Mouse (Mus musculus): ENCODE data around the gene Ubac2. TPM values are rescaled to one million over a fixed set of nuclear protein-coding genes. Genes with fewer than 3 reads are reported as not detected.

Ubac2 gene
- polyA plus RNA-seq, 1 experiment from 2014 or later, result 52.4 TPM

GRCm38 (mm10) chr14:121934597-121934946 lies 56.2 kb downstream of the Ubac2 start:
- Histone ChIP-seq H3K4me3 (replicated peaks; ENCODE audit: low read depth, low read length) (no peak overlapping the region), H3K36me3 (ENCODE audit: control insufficient read depth, insufficient read depth, low read length) (peaks cover 9% of the 10 kb centered on the region; the same call in 1 of the 2 replicates), H3K9me3 (ENCODE audit: control insufficient read depth, low read length) (no peaks in the 10 kb centered on the region), H3K27me3 (ENCODE audit: control insufficient read depth, insufficient read depth, low read length) (no peaks in the 10 kb centered on the region), H3K4me2 (ENCODE audit: low read length) (no peak overlapping the region), H3K4me1 (ENCODE audit: control insufficient read depth, insufficient read depth, low read length) (no peaks in the 10 kb centered on the region), H3K27ac (replicated peaks; ENCODE audit: low read depth, low read length) (no peak overlapping the region), H3K9ac (replicated peaks; ENCODE audit: low read length) (no peak overlapping the region)
- no peak for ATAC-seq (ENCODE audit: low FRiP score, low TSS enrichment)
- no peak for DNase-seq
- 96% methylated on average over 5 of the region's 5 CpGs for WGBS

DNA sequence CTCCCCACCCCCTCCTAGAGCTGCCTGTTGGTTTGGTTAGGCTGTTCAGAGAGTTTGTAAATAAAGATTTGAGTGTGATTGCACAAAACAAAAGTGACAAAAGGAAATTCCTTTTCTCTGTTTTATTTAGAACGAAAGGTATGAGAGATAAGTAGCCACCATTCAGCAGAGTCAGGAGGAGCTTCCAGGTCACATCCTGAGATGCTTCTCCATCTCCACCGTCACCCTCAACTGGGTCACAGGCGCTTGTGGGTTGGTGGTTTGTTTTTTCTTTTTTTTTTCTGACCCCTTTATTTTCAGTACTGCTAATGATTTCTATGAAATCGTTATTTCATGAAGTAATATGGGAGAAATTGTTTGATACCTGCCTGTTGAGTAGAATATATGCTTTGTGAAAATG lies 57.9 kb downstream of the Ubac2 start:
- Histone ChIP-seq H3K4me3 (replicated peaks; ENCODE audit: low read depth, low read length) (no peak overlapping the region), H3K36me3 (ENCODE audit: control insufficient read depth, insufficient read depth, low read length) (peaks cover 9% of the 10 kb centered on the region; the same call in 1 of the 2 replicates), H3K27me3 (ENCODE audit: control insufficient read depth, insufficient read depth, low read length) (no peaks in the 10 kb centered on the region), H3K9ac (replicated peaks; ENCODE audit: low read length) (no peak overlapping the region), H3K4me2 (ENCODE audit: low read length) (no peak overlapping the region), H3K9me3 (ENCODE audit: control insufficient read depth, low read length) (no peaks in the 10 kb centered on the region), H3K4me1 (ENCODE audit: control insufficient read depth, insufficient read depth, low read length) (no peaks in the 10 kb centered on the region), H3K27ac (replicated peaks; ENCODE audit: low read depth, low read length) (no peak overlapping the region)
- ATAC-seq (ENCODE audit: low FRiP score, low TSS enrichment) (no peak), DNase-seq (no peak)
- 96% methylated on average over 4 of the region's 4 CpGs for WGBS

DNA sequence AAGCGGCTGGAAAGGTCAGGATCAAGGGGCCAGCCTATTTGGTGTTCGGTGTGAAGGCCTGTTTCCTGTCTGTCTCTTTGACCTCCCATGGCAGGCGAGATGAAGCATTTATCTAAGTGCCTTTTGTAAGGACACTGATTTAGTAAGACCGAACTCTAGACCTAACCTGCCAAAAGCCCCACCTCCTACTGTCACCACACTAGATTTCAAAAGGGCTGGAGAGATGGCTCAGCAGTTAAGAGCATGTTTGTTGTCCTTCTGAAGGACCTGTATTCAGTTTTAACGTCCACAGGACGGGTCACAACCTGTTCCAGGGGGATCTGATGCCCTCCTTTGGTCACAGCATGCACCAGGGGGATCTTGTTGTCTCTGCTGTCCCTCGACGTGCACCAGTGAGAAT lies 58.4 kb downstream of the Ubac2 start:
- no peak for ATAC-seq (ENCODE audit: low FRiP score, low TSS enrichment)
- Histone ChIP-seq H3K27ac (replicated peaks; ENCODE audit: low read depth, low read length) (no peak overlapping the region), H3K9me3 (ENCODE audit: control insufficient read depth, low read length) (no peaks in the 10 kb centered on the region), H3K36me3 (ENCODE audit: control insufficient read depth, insufficient read depth, low read length) (peaks cover 9% of the 10 kb centered on the region; the same call in 1 of the 2 replicates), H3K4me2 (ENCODE audit: low read length) (no peak overlapping the region), H3K4me1 (ENCODE audit: control insufficient read depth, insufficient read depth, low read length) (no peaks in the 10 kb centered on the region), H3K9ac (replicated peaks; ENCODE audit: low read length) (no peak overlapping the region), H3K27me3 (ENCODE audit: control insufficient read depth, insufficient read depth, low read length) (no peaks in the 10 kb centered on the region), H3K4me3 (replicated peaks; ENCODE audit: low read depth, low read length) (no peak overlapping the region)
- DNase-seq, result no peak
- WGBS, result 78% methylated on average over 8 of the region's 8 CpGs

DNA sequence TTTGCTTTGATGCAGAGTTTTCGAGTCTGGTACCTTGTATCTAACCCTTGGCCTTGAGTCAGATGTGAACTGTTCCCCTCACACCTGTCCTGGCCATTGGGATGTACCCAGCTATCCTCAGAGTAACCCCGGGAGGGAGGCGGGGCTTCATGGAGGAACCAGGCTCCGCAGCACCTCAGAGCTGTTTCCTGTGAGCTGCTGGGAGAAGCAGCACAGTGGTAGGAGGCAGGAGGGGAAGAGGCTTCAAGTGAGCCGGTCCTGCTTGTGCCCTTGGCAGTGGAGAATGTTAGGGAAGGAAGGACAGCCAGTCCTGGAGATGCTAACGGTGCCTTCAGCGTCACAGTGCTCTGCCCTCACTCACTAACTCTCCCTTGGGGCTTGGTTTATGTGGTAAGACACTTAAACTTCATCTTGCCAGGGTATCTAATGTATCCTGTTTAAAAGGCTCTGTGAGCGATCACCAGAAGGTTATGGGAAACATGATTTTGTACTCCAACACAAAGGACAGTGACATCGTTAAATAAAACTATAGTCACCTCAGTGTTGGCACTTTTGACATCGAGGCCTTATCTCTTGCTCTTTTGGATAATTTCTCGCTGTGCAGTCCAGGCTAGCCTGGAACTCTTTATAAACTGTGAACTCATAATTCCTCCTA lies 59.3 kb downstream of the Ubac2 start:
- peaks cover 9% of the 10 kb centered on the region; the same call in 1 of the 2 replicates for H3K36me3 ChIP-seq (ENCODE audit: control insufficient read depth, insufficient read depth, low read length)
- WGBS, result 90% methylated on average over 11 of the region's 11 CpGs
- no peaks in the 10 kb centered on the region for H3K4me1 ChIP-seq (ENCODE audit: control insufficient read depth, insufficient read depth, low read length)
- no peaks in the 10 kb centered on the region for H3K27me3 ChIP-seq (ENCODE audit: control insufficient read depth, insufficient read depth, low read length)
- no peak for ATAC-seq (ENCODE audit: low FRiP score, low TSS enrichment)
- no peak overlapping the region for H3K4me2 ChIP-seq (ENCODE audit: low read length)
- no peak overlapping the region for H3K4me3 ChIP-seq (replicated peaks; ENCODE audit: low read depth, low read length)
- H3K27ac ChIP-seq (replicated peaks; ENCODE audit: low read depth, low read length), result no peak overlapping the region
- no peak for DNase-seq
- no peak overlapping the region for H3K9ac ChIP-seq (replicated peaks; ENCODE audit: low read length)
- no peaks in the 10 kb centered on the region for H3K9me3 ChIP-seq (ENCODE audit: control insufficient read depth, low read length)

GRCm38 (mm10) chr14:121938256-121939191 lies 60.1 kb downstream of the Ubac2 start:
- Histone ChIP-seq H3K4me1 (ENCODE audit: control insufficient read depth, insufficient read depth, low read length) (no peaks in the 10 kb centered on the region), H3K36me3 (ENCODE audit: control insufficient read depth, insufficient read depth, low read length) (peaks cover 9% of the 10 kb centered on the region; the same call in 1 of the 2 replicates), H3K27me3 (ENCODE audit: control insufficient read depth, insufficient read depth, low read length) (no peaks in the 10 kb centered on the region), H3K9ac (replicated peaks; ENCODE audit: low read length) (no peak overlapping the region), H3K4me3 (replicated peaks; ENCODE audit: low read depth, low read length) (no peak overlapping the region), H3K27ac (replicated peaks; ENCODE audit: low read depth, low read length) (no peak overlapping the region), H3K9me3 (ENCODE audit: control insufficient read depth, low read length) (no peaks in the 10 kb centered on the region), H3K4me2 (ENCODE audit: low read length) (no peak overlapping the region)
- WGBS, result 96% methylated on average over 11 of the region's 11 CpGs
- ATAC-seq (ENCODE audit: low FRiP score, low TSS enrichment), result no peak
- no peak for DNase-seq

DNA sequence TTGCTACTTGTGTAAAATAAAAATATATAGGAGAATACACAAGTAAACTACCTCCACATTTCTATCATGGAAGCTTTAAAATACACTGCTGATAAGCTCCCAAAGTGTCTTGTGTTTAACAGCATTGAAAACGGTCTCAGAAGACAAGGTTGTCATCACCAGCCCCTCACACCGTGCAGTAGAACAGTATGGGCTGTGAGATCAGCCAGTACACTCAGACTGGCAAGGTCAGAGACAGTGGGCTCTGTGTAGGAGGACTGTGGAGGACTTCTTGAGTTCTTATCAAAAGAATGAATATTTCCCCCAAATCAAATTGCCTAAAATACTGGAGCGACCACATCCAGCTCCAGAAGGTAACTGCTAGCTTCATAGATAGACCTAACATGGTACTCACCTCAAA lies 61.2 kb downstream of the Ubac2 start:
- no peak overlapping the region for H3K9ac ChIP-seq (replicated peaks; ENCODE audit: low read length)
- H3K36me3 ChIP-seq (ENCODE audit: control insufficient read depth, insufficient read depth, low read length), result no peaks in the 10 kb centered on the region
- no peak overlapping the region for H3K27ac ChIP-seq (replicated peaks; ENCODE audit: low read depth, low read length)
- H3K4me1 ChIP-seq (ENCODE audit: control insufficient read depth, insufficient read depth, low read length), result no peaks in the 10 kb centered on the region
- no peak for ATAC-seq (ENCODE audit: low FRiP score, low TSS enrichment)
- H3K27me3 ChIP-seq (ENCODE audit: control insufficient read depth, insufficient read depth, low read length), result no peaks in the 10 kb centered on the region
- H3K9me3 ChIP-seq (ENCODE audit: control insufficient read depth, low read length), result no peaks in the 10 kb centered on the region
- DNase-seq, result no peak
- H3K4me2 ChIP-seq (ENCODE audit: low read length), result no peak overlapping the region
- 93% methylated on average over 3 of the region's 3 CpGs for WGBS
- H3K4me3 ChIP-seq (replicated peaks; ENCODE audit: low read depth, low read length), result no peak overlapping the region

DNA sequence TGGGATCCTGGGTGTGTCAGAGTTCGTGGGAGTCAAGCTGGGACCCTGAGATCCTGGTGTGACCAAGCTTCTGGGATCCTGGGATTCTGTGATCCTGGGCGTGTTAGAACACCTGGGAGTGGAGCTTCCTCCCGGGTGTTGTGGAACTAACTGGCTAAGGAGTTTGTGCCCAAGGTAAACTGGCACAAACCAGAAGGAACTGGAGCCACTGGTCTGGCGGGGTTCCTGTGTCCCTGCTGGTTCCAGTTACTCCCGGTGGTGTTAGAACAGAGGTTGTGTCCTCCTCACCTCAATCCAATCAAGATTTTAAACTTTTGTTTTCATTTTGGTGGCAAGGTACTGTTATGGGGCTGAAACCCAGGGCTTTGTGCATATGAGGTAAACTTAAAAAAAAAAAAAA lies 67.7 kb downstream of the Ubac2 start:
- Histone ChIP-seq H3K27ac (replicated peaks; ENCODE audit: low read depth, low read length) (no peak overlapping the region), H3K4me2 (ENCODE audit: low read length) (no peak overlapping the region), H3K4me1 (ENCODE audit: control insufficient read depth, insufficient read depth, low read length) (no peaks in the 10 kb centered on the region), H3K9me3 (ENCODE audit: control insufficient read depth, low read length) (no peaks in the 10 kb centered on the region), H3K9ac (replicated peaks; ENCODE audit: low read length) (no peak overlapping the region), H3K4me3 (replicated peaks; ENCODE audit: low read depth, low read length) (no peak overlapping the region), H3K36me3 (ENCODE audit: control insufficient read depth, insufficient read depth, low read length) (no peaks in the 10 kb centered on the region), H3K27me3 (ENCODE audit: control insufficient read depth, insufficient read depth, low read length) (no peaks in the 10 kb centered on the region)
- 93% methylated on average over 5 of the region's 5 CpGs for WGBS
- no peak for ATAC-seq (ENCODE audit: low FRiP score, low TSS enrichment)
- DNase-seq, result no peak

GRCm38 (mm10) chr14:121946728-121947127 lies 68.3 kb downstream of the Ubac2 start:
- Histone ChIP-seq H3K27me3 (ENCODE audit: control insufficient read depth, insufficient read depth, low read length) (no peaks in the 10 kb centered on the region), H3K4me3 (replicated peaks; ENCODE audit: low read depth, low read length) (no peak overlapping the region)

More at GRCm38 (mm10) chr14:121946728-121947127, 68.3 kb downstream of the Ubac2 start:
- WGBS, result 77% methylated on average over 8 of the region's 8 CpGs
- Histone ChIP-seq H3K4me2 (ENCODE audit: low read length) (no peak overlapping the region), H3K27ac (replicated peaks; ENCODE audit: low read depth, low read length) (no peak overlapping the region), H3K9me3 (ENCODE audit: control insufficient read depth, low read length) (no peaks in the 10 kb centered on the region), H3K4me1 (ENCODE audit: control insufficient read depth, insufficient read depth, low read length) (no peaks in the 10 kb centered on the region), H3K9ac (replicated peaks; ENCODE audit: low read length) (no peak overlapping the region), H3K36me3 (ENCODE audit: control insufficient read depth, insufficient read depth, low read length) (no peaks in the 10 kb centered on the region)
- no peak for ATAC-seq (ENCODE audit: low FRiP score, low TSS enrichment)
- DNase-seq, result no peak

Data from midbrain, embryonic 14.5 days (tissue).